Mouse (Mus musculus) thymus, postnatal 25 days (tissue): Measurements from ENCODE around the gene Slc41a2.
"Not testable (repeated sequence)": the region's sequence is repeated elsewhere in the genome, so short reads cannot be mapped to it uniquely, and the experiment has no call there.

Source experiments
- DNase-seq: peaks from one replicate; pipeline ENCODE4 v3.0.0; 2022

Gene Slc41a2

GRCm38 (mm10) chr10:83337159-83337951 lies at the start of gene Slc41a2:
Slc41a2 (minus strand) TSS chr10:83337882.
- DNase-seq = no peak

GRCm38 (mm10) chr10:83385330-83385910 lies 47.7 kb upstream of the Slc41a2 start:
- DNase-seq = no peak

GRCm38 (mm10) chr10:83384456-83385215 lies 47.0 kb upstream of the Slc41a2 start:
- DNase-seq = no peak

DNA sequence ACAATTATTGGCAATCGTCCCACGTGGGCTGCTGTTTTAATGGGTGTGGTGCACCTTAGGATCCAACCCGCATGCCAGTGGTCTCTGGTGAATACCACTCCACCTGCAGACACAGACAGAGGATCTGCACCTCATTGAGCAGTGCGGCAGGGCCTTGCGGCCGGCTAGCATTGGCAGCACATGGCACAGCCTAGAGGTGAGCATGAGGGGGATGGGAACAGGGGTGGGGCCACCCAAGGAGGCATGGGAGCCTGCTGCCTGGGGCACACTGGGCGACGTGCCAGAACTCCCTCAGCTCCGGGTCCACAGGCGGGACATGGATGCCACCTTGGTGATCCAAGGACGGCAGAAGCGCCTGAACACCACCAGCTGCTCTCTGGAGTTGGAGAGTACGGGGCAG lies 46.2 kb upstream of the Slc41a2 start:
- no peak for DNase-seq

- no peak for DNase-seq
These were observed 45.3 kb upstream of the Slc41a2 start for GRCm38 (mm10) chr10:83382988-83383387.

DNA sequence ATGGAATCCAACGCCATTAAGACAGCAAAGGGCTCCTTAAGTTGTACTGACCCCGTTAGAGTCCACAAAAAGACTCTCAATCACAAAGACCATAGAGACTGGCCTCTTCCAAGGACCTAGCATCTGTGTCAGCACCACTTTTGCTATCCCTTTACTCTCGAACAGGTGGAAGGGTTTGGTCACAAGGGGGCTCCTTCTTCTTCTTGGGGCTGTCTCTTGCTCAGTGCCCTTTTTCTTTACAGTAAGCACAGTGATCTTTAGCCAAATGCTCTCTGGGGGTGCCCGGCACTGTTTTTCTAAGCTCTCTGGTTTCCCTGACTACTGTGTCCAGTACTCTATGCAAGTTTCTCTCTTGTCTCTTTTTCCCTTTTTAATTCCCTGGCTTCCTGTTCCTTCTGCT lies 44.8 kb upstream of the Slc41a2 start:
- DNase-seq = no peak

GRCm38 (mm10) chr10:83380501-83380900 lies 42.8 kb upstream of the Slc41a2 start:
- no peak for DNase-seq

- no peak for DNase-seq
These were observed 40.6 kb upstream of the Slc41a2 start for GRCm38 (mm10) chr10:83378083-83378833.

GRCm38 (mm10) chr10:83376911-83377682 lies 39.4 kb upstream of the Slc41a2 start:
- no peak for DNase-seq

DNA sequence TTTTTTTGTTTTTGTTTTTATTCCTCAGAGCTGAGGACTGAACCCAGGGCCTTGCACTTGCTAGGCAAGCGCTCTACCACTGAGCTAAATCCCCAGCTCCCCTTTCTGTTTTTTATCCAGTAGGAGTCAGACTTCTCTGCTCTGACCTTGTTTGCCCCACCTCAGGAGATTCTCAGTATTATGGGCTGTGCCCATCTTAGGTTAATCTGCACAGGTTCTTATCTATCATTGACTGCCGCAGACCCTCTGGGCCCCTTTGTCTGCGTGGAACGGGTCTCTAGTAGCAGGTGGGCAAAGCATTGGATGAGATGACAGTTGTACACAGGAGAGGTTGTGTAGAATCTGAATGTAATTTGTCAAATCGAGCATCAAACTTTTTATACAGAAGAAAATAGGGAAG lies 37.8 kb upstream of the Slc41a2 start:
- not testable (repeated sequence) for DNase-seq

DNA sequence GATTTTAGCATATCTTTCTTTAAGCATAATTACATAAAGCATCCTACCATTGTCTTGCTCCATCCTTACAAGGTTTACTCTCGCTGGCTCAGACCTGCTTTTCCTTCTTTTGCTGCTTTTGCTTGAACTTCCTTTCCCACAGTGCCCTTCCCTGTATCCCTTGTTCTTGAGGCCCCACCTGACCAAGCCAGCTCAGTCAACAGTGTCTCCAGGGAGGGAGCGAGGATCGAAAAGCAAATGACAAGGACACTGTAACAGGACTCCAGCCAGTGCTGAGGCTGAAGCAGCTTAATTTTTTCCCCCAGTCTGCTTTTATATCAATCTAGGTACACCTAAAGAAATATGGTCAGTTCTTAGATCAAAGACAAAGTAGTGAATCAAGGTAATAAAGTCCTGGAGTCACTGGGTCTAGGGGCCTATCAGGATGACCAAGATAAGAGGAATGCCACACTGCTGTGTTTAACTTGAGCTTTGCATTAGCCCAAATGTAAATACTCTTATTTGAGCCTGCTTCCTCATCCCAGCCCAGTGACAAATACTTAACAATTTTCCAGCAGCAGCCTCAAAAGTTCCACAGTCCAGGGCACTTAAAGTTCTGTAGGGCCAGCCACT lies 36.5 kb upstream of the Slc41a2 start:
- DNase-seq = no peak

- no peak for DNase-seq
These were observed 31.2 kb upstream of the Slc41a2 start for GRCm38 (mm10) chr10:83368918-83369317.

DNA sequence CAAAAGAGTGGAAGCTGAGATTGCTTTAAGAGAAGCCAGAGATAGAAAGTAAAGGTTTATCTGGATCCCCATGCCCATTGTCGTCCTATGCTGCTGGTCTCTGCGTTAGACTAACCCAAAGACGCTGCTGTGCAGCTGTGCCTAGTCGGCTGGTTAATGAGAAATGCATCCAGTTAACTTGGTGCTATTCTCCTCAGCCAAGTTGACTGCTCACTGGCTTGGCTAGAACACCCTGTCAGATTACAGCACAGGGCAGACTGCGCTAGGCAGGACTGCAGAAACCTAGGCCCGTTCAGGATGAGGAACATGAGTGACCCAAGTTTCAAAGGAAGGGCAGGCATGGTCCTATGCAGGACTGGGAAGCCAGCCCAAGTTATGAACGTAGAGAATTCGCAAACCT lies 25.8 kb upstream of the Slc41a2 start:
- no peak for DNase-seq

DNA sequence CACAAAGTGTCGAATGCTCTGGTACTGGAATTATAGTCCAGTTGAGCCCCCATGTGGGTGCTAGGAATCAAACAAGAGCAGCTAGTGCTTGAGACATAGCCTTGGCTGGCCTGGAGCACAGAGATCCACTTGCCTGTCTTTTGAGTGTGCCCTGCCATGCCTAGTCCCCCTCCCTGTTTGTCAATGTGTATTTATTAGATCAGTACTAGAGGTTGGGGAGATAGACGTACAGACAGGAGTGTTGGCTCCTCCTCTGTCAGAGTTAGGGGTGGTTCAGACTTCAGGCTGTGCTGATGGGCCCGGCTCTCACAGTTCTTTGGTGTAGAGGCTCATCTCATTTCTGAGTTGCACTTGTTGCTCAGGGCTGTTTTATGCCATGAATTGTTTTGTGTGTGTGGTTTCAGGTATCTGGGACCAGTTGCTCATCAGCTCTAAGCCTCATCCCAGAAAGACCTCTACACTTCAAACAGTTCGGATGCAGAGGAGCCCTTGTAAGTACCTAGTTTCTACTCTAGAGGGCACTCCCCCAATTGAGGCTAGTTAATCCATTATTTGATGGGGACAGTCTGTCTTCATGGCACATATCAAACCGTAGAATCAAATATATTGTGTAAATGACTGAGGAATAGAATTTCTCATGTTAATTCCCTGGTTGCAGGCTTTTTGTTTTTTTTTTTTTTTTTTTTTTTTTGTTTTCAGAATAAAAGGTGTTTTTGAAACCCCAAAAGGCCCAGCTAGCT lies 24.1 kb upstream of the Slc41a2 start:
- no peak for DNase-seq

- no peak for DNase-seq
These were observed 22.7 kb upstream of the Slc41a2 start for GRCm38 (mm10) chr10:83360356-83360755.

DNA sequence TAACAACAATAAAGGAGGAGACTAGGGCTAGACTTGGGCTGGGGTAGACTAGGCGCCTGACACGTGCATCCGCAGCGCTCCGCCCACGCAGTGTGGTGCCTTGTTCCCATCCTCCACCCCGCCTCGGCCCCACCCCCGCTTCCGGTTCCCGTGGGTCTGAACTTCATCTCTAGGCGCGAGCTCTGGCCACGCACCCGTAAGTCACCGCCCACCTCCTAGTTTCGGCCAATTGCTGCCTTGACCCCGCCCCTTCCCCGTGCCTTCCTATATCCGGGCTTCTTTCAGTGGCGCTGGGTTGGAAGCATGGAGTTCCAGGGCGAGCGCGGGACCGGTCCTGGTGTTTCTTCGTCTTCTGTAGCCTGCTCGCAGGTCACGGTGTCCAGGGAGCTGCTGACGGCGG lies 22.3 kb upstream of the Slc41a2 start, which contains the start of gene D10Wsu102e:
D10Wsu102e (plus strand) TSS at position 266 of the 400 bp plus-strand sequence.
- peak; percentile 95 for DNase-seq

GRCm38 (mm10) chr10:83359451-83359850 lies 21.8 kb upstream of the Slc41a2 start:
- no peak for DNase-seq

- no peak for DNase-seq
These were observed 18.7 kb upstream of the Slc41a2 start for GRCm38 (mm10) chr10:83356416-83356815.

DNA sequence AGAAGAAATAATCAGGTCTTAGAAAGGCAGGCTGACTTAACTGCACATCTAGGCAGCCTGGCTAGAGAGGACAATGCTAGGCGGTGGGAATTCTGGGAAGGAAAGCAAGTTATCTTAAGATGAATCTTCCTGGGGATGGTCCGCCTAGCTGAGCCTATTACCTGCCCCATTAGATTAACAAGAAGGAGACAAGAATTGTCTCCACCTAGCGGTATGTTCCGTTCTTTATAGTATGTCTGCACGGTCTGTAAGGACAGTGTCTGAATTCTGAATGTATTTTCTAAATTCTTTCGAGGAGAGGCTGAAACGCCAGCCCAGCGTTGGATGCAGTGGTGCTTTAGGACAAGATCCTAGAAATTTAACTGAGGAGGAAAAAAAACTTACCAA lies 16.6 kb upstream of the Slc41a2 start:
- DNase-seq = no peak

DNA sequence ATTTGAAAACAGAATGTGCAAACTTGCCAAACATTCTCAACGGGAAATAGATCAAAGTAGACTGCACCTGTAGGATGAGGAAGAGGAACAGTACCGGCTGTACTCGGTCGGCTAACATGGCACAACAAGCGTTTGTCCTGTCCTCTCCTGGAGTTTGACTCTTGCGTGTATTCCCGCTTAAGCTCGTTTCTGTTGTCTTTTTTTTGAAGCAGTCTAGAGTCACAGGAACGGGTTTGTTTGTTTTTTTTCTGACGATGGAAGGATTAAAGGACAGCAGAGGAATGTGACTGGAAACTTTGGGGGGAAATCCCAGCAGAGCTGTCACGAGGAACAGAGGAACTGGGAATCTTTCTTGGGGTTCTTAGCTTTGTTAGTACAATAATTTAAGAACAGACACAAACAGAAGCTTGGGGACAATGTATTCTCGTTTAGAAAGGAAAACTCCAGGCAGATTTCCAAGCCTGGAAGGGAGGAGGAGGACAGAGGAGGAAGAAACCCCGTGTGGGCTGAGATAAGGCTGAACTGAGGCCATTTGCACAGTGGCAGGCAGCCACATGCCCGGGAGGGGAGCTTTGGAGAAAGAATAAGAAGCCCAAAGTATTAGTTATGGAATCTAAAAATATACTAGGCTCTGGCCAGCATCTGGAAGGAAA lies 16.1 kb upstream of the Slc41a2 start:
- DNase-seq = no peak
